Mouse (Mus musculus) midbrain, postnatal 0 days (tissue): ENCODE measurements at regions not wholly inside any gene's neighbourhood (a gene's known extent, or its start where the extent isn't known, plus 50 kb on each side); places are given as distances from the start of the nearest gene placed in this dataset.

Experiments used
- ATAC-seq: fragments of 200-750 bp; cut with Nextera tagmentation; 2 replicates; pipeline ENCODE4 v1.8.0; 2017; ENCODE audit warnings: moderate number of reproducible peaks, mild to moderate bottlenecking, moderate TSS enrichment, moderate library complexity; ENCODE audit not compliant: low FRiP score
- DNase-seq: peaks from one replicate; pipeline ENCODE4 v3.0.0-alpha.2; 2015; ENCODE audit warnings: low spot score
- H3K27ac ChIP-seq: fragments of 300-500 bp; sonication (generic); 2 replicates; pipeline ENCODE4 v1.5.1; 2014; ENCODE audit warnings: low read depth, mild to moderate bottlenecking, low read length, mixed read lengths
- H3K27me3 ChIP-seq: fragments of 300-500 bp; sonication (generic); 2 replicates; pipeline ENCODE4 v1.6.1; 2014; ENCODE audit warnings: low read length, control low read depth, mixed read lengths; ENCODE audit not compliant: insufficient read depth
- H3K36me3 ChIP-seq: fragments of 300-500 bp; sonication (generic); 2 replicates; pipeline ENCODE4 v1.6.1; 2014; ENCODE audit warnings: low read length, control low read depth, mixed read lengths; ENCODE audit not compliant: insufficient read depth
- H3K4me1 ChIP-seq: fragments of 300-500 bp; sonication (generic); 2 replicates; pipeline ENCODE4 v1.6.1; 2014; ENCODE audit warnings: mild to moderate bottlenecking, control low read depth, antibody characterized with exemption, low read length, mixed read lengths; ENCODE audit not compliant: insufficient read depth
- H3K4me2 ChIP-seq: fragments of 300-500 bp; sonication (generic); 2 replicates; pipeline ENCODE4 v1.6.1; 2014; ENCODE audit warnings: low read depth, mild to moderate bottlenecking, low read length, mixed read lengths; ENCODE audit not compliant: poor library complexity, severe bottlenecking
- H3K4me3 ChIP-seq: fragments of 300-500 bp; sonication (generic); 2 replicates; pipeline ENCODE4 v1.5.1; 2014; ENCODE audit warnings: low read depth, mild to moderate bottlenecking, low read length, moderate library complexity
- H3K9ac ChIP-seq: fragments of 300-500 bp; sonication (generic); replicated peaks from 2 replicates; pipeline ENCODE4 v1.6.1; 2014; ENCODE audit warnings: mild to moderate bottlenecking, low read length, moderate library complexity, mixed read lengths; ENCODE audit not compliant: poor library complexity, severe bottlenecking
- H3K9me3 ChIP-seq: fragments of 300-500 bp; sonication (generic); 2 replicates; pipeline ENCODE4 v1.6.1; 2016; ENCODE audit warnings: low read length, control low read depth
- CTCF ChIP-seq: IDR thresholded peaks from 2 replicates; pipeline ENCODE4 v1.5.1; 2016; ENCODE audit warnings: antibody characterized with exemption, mild to moderate bottlenecking
- WGBS: fragments of 180-500 bp; shearing (Covaris S2); extraction: QIAGEN DNeasy Blood & Tissue Kit; methylation state at CpG from one replicate; pipeline ENCODE4 v1.1.7; 2014; 5-methylcytosine and 5-hydroxymethylcytosine counted together

GRCm38 (mm10) chr6:14632837-14633236, 122.2 kb downstream of the Ppp1r3a start:
- Histone ChIP-seq H3K27ac (no peak overlapping the region), H3K4me1 (no peaks in the 10 kb centered on the region), H3K9ac (no peak overlapping the region), H3K4me2 (no peak overlapping the region), H3K27me3 (no peaks in the 10 kb centered on the region), H3K36me3 (no peaks in the 10 kb centered on the region), H3K4me3 (no peak overlapping the region), H3K9me3 (no peaks in the 10 kb centered on the region)
- 89% methylated on average over 4 of the region's 4 CpGs for WGBS
- TF ChIP-seq CTCF: no peak
- no peak for DNase-seq
- ATAC-seq: no peak

GRCm38 (mm10) chr6:14631719-14632445, 123.2 kb downstream of the Ppp1r3a start:
- Histone ChIP-seq H3K36me3 (no peaks in the 10 kb centered on the region), H3K9me3 (no peaks in the 10 kb centered on the region), H3K27ac (no peak overlapping the region), H3K4me2 (no peak overlapping the region), H3K9ac (no peak overlapping the region), H3K4me1 (no peaks in the 10 kb centered on the region), H3K4me3 (no peak overlapping the region), H3K27me3 (no peaks in the 10 kb centered on the region)
- ATAC-seq (no peak), DNase-seq (no peak)
- no peak for TF ChIP-seq CTCF
- WGBS: 33% methylated on average over 2 of the region's 2 CpGs

- Histone ChIP-seq H3K36me3 (no peaks in the 10 kb centered on the region), H3K9me3 (no peaks in the 10 kb centered on the region), H3K4me3 (no peak overlapping the region), H3K4me2 (no peak overlapping the region), H3K27me3 (no peaks in the 10 kb centered on the region), H3K27ac (no peak overlapping the region), H3K4me1 (no peaks in the 10 kb centered on the region), H3K9ac (no peak overlapping the region)
- 80% methylated on average over 3 of the region's 3 CpGs for WGBS
- ATAC-seq: no peak
- TF ChIP-seq CTCF: no peak
- no peak for DNase-seq
Measured at GRCm38 (mm10) chr6:14616629-14617028, 138.4 kb downstream of the Ppp1r3a start.

- Histone ChIP-seq H3K4me2 (no peak overlapping the region), H3K36me3 (no peaks in the 10 kb centered on the region), H3K9me3 (no peaks in the 10 kb centered on the region), H3K4me3 (no peak overlapping the region), H3K4me1 (no peaks in the 10 kb centered on the region), H3K27ac (no peak overlapping the region), H3K9ac (no peak overlapping the region), H3K27me3 (no peaks in the 10 kb centered on the region)
- DNase-seq (no peak), ATAC-seq (no peak)
- no peak for TF ChIP-seq CTCF
Measured at GRCm38 (mm10) chr6:14608076-14608475, 147.0 kb downstream of the Ppp1r3a start.

- WGBS: 48% methylated on average over 13 of the region's 13 CpGs
- no peaks in the 10 kb centered on the region for H3K27me3 ChIP-seq
- ATAC-seq (peak; percentile 66), DNase-seq (peak; percentile 36)
- no peaks in the 10 kb centered on the region; the same call in 1 of the 2 replicates for H3K4me1 ChIP-seq
- 0 out of 2 replicates have a peak overlapping the region, but pooled peaks have one; percentile 6 for H3K4me2 ChIP-seq
- TF ChIP-seq CTCF: no peak
- no peaks in the 10 kb centered on the region for H3K9me3 ChIP-seq
- no peak overlapping the region for H3K4me3 ChIP-seq
- peak overlapping the region; percentile 7; the same call in 1 of the 2 replicates for H3K27ac ChIP-seq
- H3K9ac ChIP-seq: no peak overlapping the region
- H3K36me3 ChIP-seq: no peaks in the 10 kb centered on the region
Measured at GRCm38 (mm10) chr6:14600543-14601249, 154.4 kb downstream of the Ppp1r3a start.

GRCm38 (mm10) chr6:14596880-14597466, 158.1 kb downstream of the Ppp1r3a start:
- H3K9ac ChIP-seq: no peak overlapping the region
- TF ChIP-seq CTCF: no peak
- ATAC-seq (no peak), DNase-seq (no peak)
- H3K4me3 ChIP-seq: no peak overlapping the region
- H3K4me1 ChIP-seq: no peaks in the 10 kb centered on the region; the same call in 1 of the 2 replicates
- H3K27me3 ChIP-seq: no peaks in the 10 kb centered on the region
- H3K9me3 ChIP-seq: no peaks in the 10 kb centered on the region
- no peak overlapping the region for H3K27ac ChIP-seq
- H3K36me3 ChIP-seq: no peaks in the 10 kb centered on the region
- H3K4me2 ChIP-seq: no peak overlapping the region
- WGBS: 93% methylated on average over 4 of the region's 4 CpGs
